Mouse (Mus musculus) ovary, adult 2 months (tissue): ENCODE data around the gene Otud7b. TPM values are rescaled to one million over a fixed set of nuclear protein-coding genes. Genes with fewer than 3 reads are reported as not detected.

Source experiments
- polyA plus RNA-seq: library from polyadenylated mRNA; depleted of rRNA; stranded (reverse); fragments of >200 nt; gene quantifications from 2 replicates; pipeline ENCODE4 v1.2.3, GENCODE M21; 2012; rRNA removed

The Otud7b gene
- 22.1 and 34.9 TPM in 2 replicates for polyA plus RNA-seq

DNA sequence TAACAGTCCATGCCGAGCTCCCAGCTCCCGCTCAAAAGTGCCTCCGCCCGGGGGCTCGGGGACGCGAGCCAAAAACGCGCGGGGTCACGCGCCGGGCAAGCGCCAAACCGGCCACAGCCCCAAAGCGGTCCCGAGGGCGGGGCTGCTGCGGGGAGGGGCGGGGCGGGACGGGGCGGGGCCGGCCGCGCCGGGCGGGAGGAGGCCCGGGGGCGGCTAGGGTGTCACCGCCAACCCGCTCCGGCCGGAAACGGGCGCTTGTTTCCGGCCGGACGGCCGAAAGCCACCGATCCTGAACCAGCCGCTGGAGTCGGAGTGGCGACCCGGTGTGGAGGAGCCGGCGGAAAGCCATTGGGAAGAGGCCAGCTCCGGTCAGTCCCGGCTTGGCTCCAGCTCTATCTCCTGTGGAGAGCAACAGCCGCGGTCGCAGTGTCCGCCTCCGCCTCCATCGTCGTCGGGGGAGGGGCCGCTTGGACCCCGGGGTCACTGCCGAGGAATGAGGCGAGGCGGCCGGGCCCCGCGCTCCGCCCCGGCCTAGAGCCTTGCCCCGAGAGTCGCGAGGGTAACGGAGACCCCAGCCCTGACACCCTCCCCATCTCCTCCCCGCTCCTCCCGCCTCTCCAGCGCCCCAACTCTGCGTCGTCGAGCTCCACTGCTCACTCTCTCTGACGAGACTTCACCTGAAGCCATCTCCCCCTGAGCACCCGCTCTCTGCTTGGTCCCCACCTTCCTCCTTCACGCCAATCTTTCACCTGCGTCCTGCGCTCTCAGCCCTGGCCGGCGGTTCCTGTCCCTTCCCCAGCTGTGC, at the start of gene Otud7b:
Otud7b (plus strand) TSS at position 267 of the 805 bp plus-strand sequence.

DNA sequence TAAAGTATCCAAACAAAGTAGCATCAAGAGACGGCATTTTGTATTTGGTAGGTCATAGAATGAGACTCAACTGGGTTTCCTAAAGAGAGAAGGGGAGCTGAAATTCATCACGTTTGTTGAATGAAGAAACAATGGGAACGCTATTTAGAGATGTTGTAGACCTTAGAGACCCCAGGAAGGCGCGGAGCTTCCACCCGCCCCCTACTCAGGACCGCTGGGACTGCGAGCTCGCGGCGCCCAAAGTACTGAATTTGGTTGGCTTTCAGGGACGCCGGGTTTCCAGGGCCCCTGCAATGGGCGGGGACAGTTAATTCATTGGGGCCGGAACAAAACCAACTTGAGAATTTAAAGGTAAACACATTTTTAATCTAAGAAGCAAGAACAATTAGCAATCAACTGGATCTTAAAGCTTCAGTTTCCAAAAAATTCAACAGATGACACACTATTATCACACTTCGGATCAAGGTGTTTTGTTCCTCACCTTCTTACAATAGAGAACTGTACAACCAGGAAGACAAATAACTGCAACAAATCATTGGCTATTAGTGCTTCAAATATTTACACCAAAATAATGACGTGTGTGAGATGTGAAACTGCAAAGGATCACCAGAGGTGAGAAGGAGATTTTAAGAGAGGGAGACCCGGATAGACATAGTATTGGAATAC, 46.0 kb upstream of the Otud7b start, which contains the start of gene Vps45:
Vps45 (minus strand) TSS at position 236 of the 666 bp plus-strand sequence.

DNA sequence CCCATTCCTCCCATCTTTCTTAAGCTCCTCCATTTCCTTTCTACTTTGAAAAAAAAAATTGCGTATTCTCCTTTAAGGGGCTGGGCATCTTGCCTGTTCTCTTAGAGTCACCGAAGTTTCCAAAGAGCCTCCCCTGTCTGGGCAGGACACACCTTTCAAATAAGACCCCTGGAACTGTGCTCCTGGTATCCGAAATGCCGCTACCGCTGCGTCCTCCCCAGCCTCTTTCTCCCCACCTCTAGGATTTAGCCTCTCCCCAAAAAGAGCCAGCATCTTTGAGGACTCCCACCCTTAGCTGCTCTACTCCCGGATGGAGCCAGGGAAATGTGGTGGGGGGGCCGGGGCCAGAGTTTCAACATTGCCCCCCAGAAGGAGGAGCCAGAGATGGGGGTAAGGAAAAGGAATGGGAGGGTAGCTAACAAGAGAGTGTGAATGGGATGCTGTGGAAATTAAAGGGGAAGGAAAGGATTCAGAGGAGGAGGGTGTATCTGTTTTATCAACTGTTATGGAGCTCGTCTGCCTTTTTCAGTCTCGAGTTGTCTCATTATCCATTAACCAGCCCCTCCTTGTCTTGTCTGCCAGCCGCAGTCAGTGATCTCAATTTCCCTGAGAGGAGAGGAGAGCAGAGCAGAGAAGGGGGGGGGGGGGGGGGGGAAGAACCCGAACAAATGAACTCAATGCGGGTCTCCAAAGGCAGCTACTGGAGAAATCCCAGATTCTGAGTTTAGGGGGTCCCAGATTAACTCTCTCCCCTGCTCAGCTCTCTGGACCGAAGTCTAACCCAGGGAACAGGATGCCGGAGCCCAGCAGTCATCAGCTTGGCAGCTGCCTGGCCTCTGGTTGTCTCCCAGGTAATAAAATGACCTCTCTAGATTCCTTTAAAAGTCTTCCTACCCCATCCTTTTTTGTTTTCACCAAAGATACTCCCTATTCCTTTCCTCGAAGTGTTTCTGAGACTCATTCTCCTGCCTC, 57.8 kb downstream of the Otud7b start, which contains the start of gene Mtmr11:
Mtmr11 (plus strand) TSS at position 136 of the 972 bp plus-strand sequence.

DNA sequence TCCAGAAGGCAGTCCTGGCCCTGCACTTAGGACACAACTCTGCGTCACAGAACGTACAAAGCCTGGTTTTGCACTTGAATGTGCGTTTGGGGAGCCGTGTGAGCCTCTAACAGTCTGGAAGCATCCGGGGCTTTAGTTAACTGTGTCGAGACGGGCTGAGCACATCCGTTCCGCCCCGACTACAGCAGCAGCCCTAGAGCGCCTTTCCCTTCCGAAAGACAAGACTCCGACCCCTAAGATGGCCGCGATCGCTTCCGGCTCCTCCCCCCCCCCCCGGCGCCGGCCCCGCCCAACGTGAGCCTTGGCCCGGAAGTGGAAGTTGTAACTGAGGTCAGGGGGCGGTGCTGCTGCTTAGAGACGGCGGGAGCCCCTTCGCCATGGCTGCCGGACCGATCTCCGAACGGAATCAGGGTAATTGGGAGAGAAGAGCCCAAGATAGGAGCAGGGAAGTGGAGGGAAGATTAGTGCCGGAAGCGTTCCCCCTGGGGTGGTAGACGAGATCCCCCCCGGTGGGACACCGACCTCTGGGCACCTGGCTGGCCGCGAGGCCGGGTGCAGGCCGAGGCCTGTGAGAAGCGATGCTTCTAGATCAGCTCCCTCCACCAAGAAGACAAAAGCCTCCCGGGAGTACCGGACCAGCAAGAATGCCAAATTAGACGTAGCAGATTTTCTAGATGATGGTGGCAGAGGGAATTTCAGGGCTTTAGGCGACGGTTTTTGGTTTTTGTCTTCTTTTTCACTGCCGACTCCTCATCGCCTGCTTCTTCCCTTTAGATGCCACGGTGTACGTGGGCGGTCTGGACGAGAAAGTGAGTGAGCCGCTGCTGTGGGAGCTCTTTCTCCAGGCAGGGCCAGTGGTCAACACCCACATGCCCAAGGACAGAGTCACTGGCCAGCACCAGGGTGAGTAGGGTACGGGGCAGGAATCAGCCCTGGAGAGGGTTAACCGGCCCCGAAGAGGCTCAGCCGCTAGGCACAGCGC, 68.2 kb downstream of the Otud7b start, which contains the start of gene Sf3b4:
Sf3b4 (plus strand) TSS at position 136 of the 982 bp plus-strand sequence.

DNA sequence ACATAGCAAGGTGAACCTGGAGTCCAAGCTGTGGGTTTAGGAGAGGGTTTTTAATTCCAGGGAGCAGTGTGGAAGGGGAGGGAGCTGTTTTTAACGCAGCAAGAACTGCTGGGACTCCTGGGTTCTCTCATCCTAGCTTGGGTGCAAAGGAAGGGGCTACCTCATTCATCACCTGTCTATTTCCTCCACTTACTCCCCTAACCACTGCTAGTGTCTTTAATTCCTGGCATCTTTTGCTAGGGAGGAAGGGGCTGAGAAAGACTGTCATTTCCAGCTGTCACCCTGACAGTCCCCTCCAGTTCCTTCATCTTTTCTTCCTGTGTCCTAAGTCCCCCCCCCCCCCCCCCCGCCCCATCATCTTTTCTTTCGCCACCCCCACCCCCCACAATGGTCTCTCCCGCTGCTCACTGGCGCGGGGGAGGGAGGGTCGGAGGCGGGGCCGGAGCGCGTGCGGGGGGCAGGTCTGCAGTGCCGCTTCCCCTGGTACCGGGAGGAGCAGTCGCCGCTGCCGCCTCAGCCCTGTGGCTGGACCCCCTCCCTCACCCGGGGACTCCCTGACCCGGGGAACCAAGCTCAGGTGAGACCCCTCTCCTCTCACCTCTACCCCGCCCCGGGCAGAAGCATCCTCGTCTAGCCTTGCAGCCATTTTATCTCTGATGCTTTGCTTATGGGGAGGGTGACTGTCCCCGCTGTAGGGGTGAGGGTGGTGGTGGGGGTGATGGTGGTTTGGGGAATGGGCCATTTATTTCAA, 76.6 kb downstream of the Otud7b start, which contains the start of gene Sv2a:
Sv2a (plus strand) TSS at position 425 of the 751 bp plus-strand sequence.

Other genes starting within 250 kb of the Otud7b start
- gene Prpf3, start 248.6 kb upstream of the Otud7b start, polyA plus RNA-seq = 4.6 and 6.4 TPM in 2 replicates
- 47.9 and 63.9 TPM in 2 replicates for gene Mrps21, start 233.0 kb upstream of the Otud7b start, polyA plus RNA-seq
- gene Ciart, start 222.3 kb upstream of the Otud7b start, polyA plus RNA-seq = 9.5 and 9.7 TPM in 2 replicates
- gene BC028528, start 212.5 kb upstream of the Otud7b start, polyA plus RNA-seq = 5.2 and 8.0 TPM in 2 replicates
- 221 and 413 TPM in 2 replicates for gene Aph1a, start 210.6 kb upstream of the Otud7b start, polyA plus RNA-seq
- 70.9 and 98.2 TPM in 2 replicates for gene Car14, start 199.8 kb upstream of the Otud7b start, polyA plus RNA-seq
- gene Anp32e, start 175.3 kb upstream of the Otud7b start, polyA plus RNA-seq = 18.5 and 26.0 TPM in 2 replicates
- 46.0 and 57.5 TPM in 2 replicates for gene Plekho1, start 108.5 kb upstream of the Otud7b start, polyA plus RNA-seq
- gene Vps45, start 46.1 kb upstream of the Otud7b start, polyA plus RNA-seq = 2.9 and 3.2 TPM in 2 replicates
- gene Mtmr11, start 57.5 kb downstream of the Otud7b start, polyA plus RNA-seq = 14.5 and 15.9 TPM in 2 replicates
- gene Sf3b4, start 67.8 kb downstream of the Otud7b start, polyA plus RNA-seq = 122 and 154 TPM in 2 replicates
- 5.5 and 5.7 TPM in 2 replicates for gene Sv2a, start 76.6 kb downstream of the Otud7b start, polyA plus RNA-seq
- gene Bola1, start 115.2 kb downstream of the Otud7b start, polyA plus RNA-seq = 105 and 109 TPM in 2 replicates
- gene Hist2h2ab, start 115.3 kb downstream of the Otud7b start, polyA plus RNA-seq = 9.3 and 11.4 TPM in 2 replicates
- 22.9 and 40.9 TPM in 2 replicates for gene Hist2h2ac, start 116.4 kb downstream of the Otud7b start, polyA plus RNA-seq
- gene Hist2h2be, start 116.6 kb downstream of the Otud7b start, polyA plus RNA-seq = 5.9 and 6.1 TPM in 2 replicates
- gene Hist2h3c2, start 134.6 kb downstream of the Otud7b start, polyA plus RNA-seq = 107 and 146 TPM in 2 replicates
- gene Hist2h2aa2, start 135.7 kb downstream of the Otud7b start, polyA plus RNA-seq = 214 and 474 TPM in 2 replicates
- gene Hist2h2aa1, start 141.0 kb downstream of the Otud7b start, polyA plus RNA-seq = 589 and 615 TPM in 2 replicates
- gene Hist2h3c1, start 142.2 kb downstream of the Otud7b start, polyA plus RNA-seq = not detected in 2 replicates
- 5.9 and 6.5 TPM in 2 replicates for gene Hist2h4, start 158.8 kb downstream of the Otud7b start, polyA plus RNA-seq
- gene Hist2h3b, start 164.1 kb downstream of the Otud7b start, polyA plus RNA-seq = 118 and 152 TPM in 2 replicates
- 6.8 and 7.4 TPM in 2 replicates for gene Hist2h2bb, start 165.2 kb downstream of the Otud7b start, polyA plus RNA-seq
- 3.9 and 5.4 TPM in 2 replicates for gene Fcgr1, start 189.4 kb downstream of the Otud7b start, polyA plus RNA-seq